Mouse (Mus musculus) ES-Bruce4 (cell line): Measurements from ENCODE around the gene Ctdsp1.

ENCODE experiments used
- CTCF ChIP-seq: IDR thresholded peaks from one replicate; pipeline ENCODE4 v1.8.1; 2011; ENCODE audit warnings: low read depth, low read length
- EP300 ChIP-seq: IDR thresholded peaks from 2 replicates; pipeline ENCODE4 v1.6.1; 2011; ENCODE audit warnings: low read depth, low read length; ENCODE audit not compliant: insufficient read depth
- POLR2A ChIP-seq: IDR thresholded peaks from one replicate; pipeline ENCODE4 v1.8.1; 2011; ENCODE audit warnings: low read length; ENCODE audit not compliant: insufficient read depth

GRCm38 (mm10) chr1:74385531-74385930 is 5.8 kb upstream of the Ctdsp1 start:
- TF ChIP-seq CTCF (no peak), EP300 (no peak), POLR2A (no peak)
